Mouse (Mus musculus) liver, embryonic 16.5 days (tissue): ENCODE results near the gene Abca14. TPM values are rescaled to one million over a fixed set of nuclear protein-coding genes. Genes with fewer than 3 reads are reported as not detected.

Experiments
- ATAC-seq: fragments of 200-750 bp; cut with Nextera tagmentation; 2 replicates; pipeline ENCODE4 v1.8.0; 2017; ENCODE audit warnings: low read depth, mild to moderate bottlenecking, moderate number of reproducible peaks, moderate library complexity
- H3K27ac ChIP-seq: fragments of 300-500 bp; sonication (generic); 2 replicates; pipeline ENCODE4 v1.5.1; 2014; ENCODE audit warnings: mild to moderate bottlenecking, low read length
- H3K27me3 ChIP-seq: fragments of 300-500 bp; sonication (generic); 2 replicates; pipeline ENCODE4 v1.6.1; 2014; ENCODE audit warnings: low read depth, low read length, mixed read lengths; ENCODE audit not compliant: control insufficient read depth, insufficient read depth
- H3K36me3 ChIP-seq: fragments of 300-500 bp; sonication (generic); 2 replicates; pipeline ENCODE4 v1.6.1; 2014; ENCODE audit warnings: mild to moderate bottlenecking; ENCODE audit not compliant: control insufficient read depth, insufficient read depth
- H3K4me1 ChIP-seq: fragments of 300-500 bp; sonication (generic); 2 replicates; pipeline ENCODE4 v1.6.1; 2014; ENCODE audit warnings: low read depth, low read length, mixed read lengths; ENCODE audit not compliant: control insufficient read depth
- H3K4me2 ChIP-seq: fragments of 300-500 bp; sonication (generic); 2 replicates; pipeline ENCODE4 v1.6.1; 2014; ENCODE audit warnings: low read depth, low read length, mixed read lengths
- H3K4me3 ChIP-seq: fragments of 300-500 bp; sonication (generic); 2 replicates; pipeline ENCODE4 v1.5.1; 2014; ENCODE audit warnings: low read depth, mild to moderate bottlenecking, low read length
- H3K9ac ChIP-seq: fragments of 300-500 bp; sonication (generic); 2 replicates; pipeline ENCODE4 v1.6.1; 2014; ENCODE audit warnings: low read depth, low read length
- H3K9me3 ChIP-seq: fragments of 300-500 bp; sonication (generic); replicated peaks from 2 replicates; pipeline ENCODE4 v1.6.1; 2016; ENCODE audit warnings: low read length; ENCODE audit not compliant: control insufficient read depth
- WGBS: fragments of 180-500 bp; shearing (Covaris S2); extraction: QIAGEN DNeasy Blood & Tissue Kit; methylation state at CpG from one replicate; pipeline ENCODE4 v1.1.7; 2014; ENCODE audit not compliant: insufficient replicate concordance; 5-methylcytosine and 5-hydroxymethylcytosine counted together
- polyA plus RNA-seq: library from polyadenylated mRNA; unstranded; fragments of >200 nt; fragmentation: Nextera tagmentation; extraction: Ambion mirVana; gene quantifications from 2 replicates; pipeline ENCODE4 v1.2.1, GENCODE M21; 2015

Abca14 gene
- polyA plus RNA-seq, 1 experiment from 2014 or later: 0.02 TPM

DNA sequence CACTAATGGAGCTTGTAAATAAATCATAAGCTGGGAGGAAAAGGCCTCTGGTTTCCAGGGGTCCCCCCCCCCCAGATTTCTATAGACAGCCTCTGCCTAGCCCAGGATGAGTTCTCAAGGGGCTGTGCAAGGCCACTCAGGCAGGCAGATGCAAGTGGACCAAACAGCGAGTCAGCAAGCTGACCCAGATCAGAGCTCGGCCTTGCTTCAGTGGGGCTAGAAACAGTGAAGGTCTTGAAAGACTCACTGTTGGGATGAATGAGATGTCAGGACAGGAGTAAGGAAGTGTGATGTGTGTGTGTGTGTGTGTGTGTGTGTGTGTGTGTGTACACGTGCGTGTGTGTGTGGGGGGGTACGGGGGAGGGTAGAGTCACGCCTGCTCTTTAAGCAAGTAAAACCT, 10.9 kb upstream of the Abca14 start:
- H3K4me2 ChIP-seq: no peak overlapping the region
- no peaks in the 10 kb centered on the region for H3K9me3 ChIP-seq
- no peaks in the 10 kb centered on the region for H3K27me3 ChIP-seq
- H3K27ac ChIP-seq: no peak overlapping the region
- no peaks in the 10 kb centered on the region for H3K36me3 ChIP-seq
- no peaks in the 10 kb centered on the region for H3K4me1 ChIP-seq
- no peak for ATAC-seq
- 63% methylated on average over 6 of the region's 6 CpGs for WGBS
- no peak overlapping the region for H3K9ac ChIP-seq
- H3K4me3 ChIP-seq: no peak overlapping the region

- WGBS: 61% methylated on average over 4 of the region's 4 CpGs
- H3K36me3 ChIP-seq: no peaks in the 10 kb centered on the region
- H3K4me1 ChIP-seq: no peaks in the 10 kb centered on the region
- H3K4me2 ChIP-seq: no peak overlapping the region
- no peak overlapping the region for H3K9ac ChIP-seq
- H3K27ac ChIP-seq: no peak overlapping the region
- no peak for ATAC-seq
- H3K9me3 ChIP-seq: no peaks in the 10 kb centered on the region
- no peaks in the 10 kb centered on the region for H3K27me3 ChIP-seq
- no peak overlapping the region for H3K4me3 ChIP-seq
Observed at GRCm38 (mm10) chr7:120195207-120195606, 8.6 kb upstream of the Abca14 start.

DNA sequence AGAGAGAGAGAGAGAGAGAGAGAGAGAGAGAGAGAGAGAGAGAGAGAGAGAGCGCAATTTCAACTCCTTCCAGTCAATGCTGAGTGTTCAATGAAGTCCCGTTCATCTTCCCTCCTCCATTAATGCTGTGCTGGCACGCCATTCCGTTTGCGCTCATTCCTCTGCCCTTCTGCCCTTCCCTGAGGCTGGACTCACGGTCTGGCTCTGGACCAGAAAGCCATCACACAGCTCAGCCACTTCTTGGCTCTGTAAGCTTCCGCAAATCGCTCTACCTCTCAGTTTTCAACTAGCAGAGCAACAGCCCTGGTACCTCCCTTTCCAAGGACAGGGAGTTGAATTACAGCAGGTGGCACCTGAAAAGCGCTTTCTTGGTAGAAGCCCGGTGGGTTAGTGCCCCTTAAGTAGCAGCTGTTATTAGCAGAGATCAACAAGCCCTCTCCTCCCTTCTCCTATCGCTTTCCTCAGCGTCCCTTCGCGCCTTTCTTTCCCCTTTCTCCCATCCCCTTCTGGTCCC, 2.5 kb upstream of the Abca14 start:
- Histone ChIP-seq H3K4me3 (no peak overlapping the region), H3K27me3 (peaks cover 6% of the 10 kb centered on the region), H3K36me3 (no peaks in the 10 kb centered on the region), H3K4me1 (no peaks in the 10 kb centered on the region), H3K27ac (no peak overlapping the region), H3K4me2 (peak overlapping the region; percentile 42), H3K9me3 (no peaks in the 10 kb centered on the region), H3K9ac (no peak overlapping the region)
- no peak for ATAC-seq
- 5% methylated on average over 13 of the region's 14 CpGs for WGBS

- no peak for ATAC-seq
- Histone ChIP-seq H3K27me3 (peaks cover 6% of the 10 kb centered on the region), H3K4me2 (peak within 1 kb of the TSS; percentile 42), H3K36me3 (no peaks in the 10 kb centered on the region), H3K27ac (no peak within 1 kb of the TSS), H3K9ac (no peak within 1 kb of the TSS), H3K4me1 (no peaks in the 10 kb centered on the region), H3K9me3 (no peaks in the 10 kb centered on the region), H3K4me3 (no peak within 1 kb of the TSS)
- 6% methylated on average over 26 of the region's 26 CpGs for WGBS
Observed at GRCm38 (mm10) chr7:120201771-120202170, 2.0 kb upstream of the Abca14 start, which contains the start of gene Crym. Gene Crym, minus strand, starts transcription at chr7:120202111.

DNA sequence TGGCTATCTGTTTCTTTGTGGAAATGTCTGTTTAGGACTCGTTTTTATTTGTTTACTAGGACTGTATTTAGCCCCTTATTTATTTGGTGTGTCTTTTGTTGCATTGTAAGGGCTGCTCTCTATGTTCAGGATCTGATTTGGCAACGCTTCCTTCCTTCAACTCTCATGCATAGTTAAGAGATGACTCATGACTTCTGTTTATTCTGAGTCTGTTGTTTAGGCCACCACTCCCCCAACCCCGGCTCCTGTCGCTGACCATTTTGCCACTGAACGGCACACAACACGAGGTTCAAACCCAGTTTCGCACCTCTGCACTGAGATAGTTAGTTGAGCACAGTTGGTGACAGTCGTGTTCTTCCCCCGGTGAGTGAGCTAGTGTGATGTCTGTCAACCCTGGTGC, 2.2 kb downstream of the Abca14 start:
- WGBS: 26% methylated on average over 9 of the region's 9 CpGs
- Histone ChIP-seq H3K9ac (no peak overlapping the region), H3K4me2 (no peak overlapping the region), H3K4me3 (no peak overlapping the region), H3K27ac (no peak overlapping the region), H3K4me1 (no peaks in the 10 kb centered on the region), H3K36me3 (no peaks in the 10 kb centered on the region), H3K27me3 (peaks cover 6% of the 10 kb centered on the region), H3K9me3 (no peaks in the 10 kb centered on the region)
- no peak for ATAC-seq

GRCm38 (mm10) chr7:120228541-120228940, 24.8 kb downstream of the Abca14 start:
- H3K27me3 ChIP-seq: no peaks in the 10 kb centered on the region
- no peak for ATAC-seq
- no peak overlapping the region for H3K9ac ChIP-seq
- no peaks in the 10 kb centered on the region for H3K9me3 ChIP-seq
- no peak overlapping the region for H3K4me2 ChIP-seq
- H3K36me3 ChIP-seq: no peaks in the 10 kb centered on the region
- H3K4me1 ChIP-seq: no peaks in the 10 kb centered on the region
- no peak overlapping the region for H3K27ac ChIP-seq
- no peak overlapping the region for H3K4me3 ChIP-seq

DNA sequence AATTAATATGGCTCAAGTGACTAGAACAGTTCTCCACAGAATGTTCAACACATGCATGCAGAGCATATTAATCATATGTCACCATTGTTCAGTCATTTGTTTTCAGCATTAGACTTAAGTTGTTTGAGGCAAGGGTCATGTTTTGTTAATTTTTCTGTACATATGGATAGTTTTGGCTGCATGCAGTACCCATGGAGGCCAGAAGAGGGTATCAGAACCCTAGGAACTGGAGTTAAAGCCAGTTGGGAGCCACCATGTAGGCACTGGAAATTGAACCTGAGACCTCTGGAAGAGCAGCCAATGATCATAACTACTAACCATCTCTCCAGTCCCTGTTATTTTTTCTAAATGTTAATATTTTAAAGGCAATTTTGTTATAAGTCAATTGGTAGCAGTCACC, 37.3 kb downstream of the Abca14 start:
- Histone ChIP-seq H3K27ac (no peak overlapping the region), H3K4me2 (no peak overlapping the region), H3K9me3 (no peaks in the 10 kb centered on the region), H3K4me3 (no peak overlapping the region), H3K27me3 (no peaks in the 10 kb centered on the region), H3K9ac (no peak overlapping the region), H3K36me3 (no peaks in the 10 kb centered on the region), H3K4me1 (no peaks in the 10 kb centered on the region)
- no peak for ATAC-seq

DNA sequence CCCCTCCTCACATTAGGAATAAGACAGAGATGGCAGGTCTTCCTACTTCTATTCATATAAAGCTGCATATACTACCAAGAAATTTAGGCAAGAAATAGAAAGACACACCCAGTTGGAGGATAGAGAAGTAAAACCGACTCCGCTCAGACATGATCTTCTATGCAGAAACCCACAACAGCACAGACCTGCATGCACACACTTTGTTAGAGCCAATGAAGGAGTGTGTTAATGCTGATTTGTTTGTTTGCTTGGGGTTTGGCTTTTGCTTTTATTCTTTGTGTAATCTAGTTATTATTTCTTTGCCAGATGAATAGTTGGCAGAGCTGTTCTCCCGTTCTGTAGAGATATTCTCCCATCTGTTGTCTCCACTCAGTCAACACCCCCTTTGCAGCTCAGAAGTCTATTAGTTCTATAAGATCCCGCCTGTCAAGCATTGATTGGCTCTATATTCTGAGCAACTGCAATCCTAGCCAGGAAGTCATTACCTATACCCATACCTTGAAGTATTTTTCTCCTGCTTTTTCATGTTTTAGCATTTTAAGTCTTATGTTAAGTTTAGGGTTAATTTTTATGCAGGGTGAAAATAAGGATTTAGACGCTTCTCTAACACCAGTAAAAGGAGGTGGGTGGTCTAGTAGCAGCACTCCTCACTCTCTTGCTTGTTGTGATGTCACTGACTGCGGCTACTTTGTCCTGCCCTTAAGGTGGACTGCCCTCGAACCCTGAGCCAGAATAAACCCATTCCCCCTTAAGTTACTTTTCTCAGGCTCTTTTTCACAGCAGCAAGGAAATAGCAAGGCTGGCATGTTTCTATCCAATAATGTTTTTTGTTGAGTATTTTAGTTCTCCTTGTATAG, 67.6 kb downstream of the Abca14 start:
- no peak overlapping the region for H3K27ac ChIP-seq
- H3K4me1 ChIP-seq: no peaks in the 10 kb centered on the region
- no peak overlapping the region for H3K4me2 ChIP-seq
- ATAC-seq: no peak
- 57% methylated on average over 7 of the region's 7 CpGs for whole genome bisulfite sequencing
- no peaks in the 10 kb centered on the region for H3K36me3 ChIP-seq
- no peaks in the 10 kb centered on the region for H3K27me3 ChIP-seq
- H3K9ac ChIP-seq: no peak overlapping the region
- H3K9me3 ChIP-seq: no peaks in the 10 kb centered on the region
- no peak overlapping the region for H3K4me3 ChIP-seq

GRCm38 (mm10) chr7:120272110-120272509, 68.3 kb downstream of the Abca14 start:
- Histone ChIP-seq H3K36me3 (no peaks in the 10 kb centered on the region), H3K4me2 (no peak overlapping the region), H3K9ac (no peak overlapping the region), H3K9me3 (no peaks in the 10 kb centered on the region), H3K4me1 (no peaks in the 10 kb centered on the region), H3K27me3 (no peaks in the 10 kb centered on the region), H3K4me3 (no peak overlapping the region), H3K27ac (no peak overlapping the region)
- WGBS: 68% methylated on average over 7 of the region's 7 CpGs
- ATAC-seq: no peak
